8 mouse cellular contexts compared by ENCODE assay signal in genomic region chr8:128487966-128488931, GRCm38 (mm10).
DNase-seq lines count a peak whose midpoint lies in the region; ATAC-seq lines count a peak whose summit lies in the region.

No protein-coding gene starts in this region.

- no peak overlapping the region for H3K4me2 ChIP-seq in forebrain, embryonic 15.5 days (replicated peaks)
- peak overlapping the region; percentile 33 for H3K4me2 ChIP-seq in liver, embryonic 16.5 days (ENCODE audit: low read depth, low read length)

- H3K36me3 ChIP-seq in forebrain, embryonic 10.5 days (replicated peaks), result no peaks in the 10 kb centered on the region
- H3K36me3 ChIP-seq in forebrain, embryonic 15.5 days, result peaks cover 7% of the 10 kb centered on the region; the same call in 1 of the 2 replicates
- H3K36me3 ChIP-seq in liver, embryonic 16.5 days (ENCODE audit: control insufficient read depth, insufficient read depth), result no peaks in the 10 kb centered on the region
- H3K36me3 ChIP-seq in splenic B cell, adult 2 months (ENCODE audit: control insufficient read depth, insufficient read depth, low read length, poor library complexity, severe bottlenecking), result no peaks in the 10 kb centered on the region

- peaks cover 51% of the 10 kb centered on the region for H3K4me1 ChIP-seq in forebrain, embryonic 10.5 days
- H3K4me1 ChIP-seq in forebrain, embryonic 15.5 days, result peaks cover 5% of the 10 kb centered on the region; the same call in 1 of the 2 replicates
- peaks cover 7% of the 10 kb centered on the region for H3K4me1 ChIP-seq in liver, embryonic 16.5 days (ENCODE audit: control insufficient read depth, low read depth, low read length)

- no peak overlapping the region for H3K4me3 ChIP-seq in forebrain, embryonic 10.5 days
- H3K4me3 ChIP-seq in forebrain, embryonic 15.5 days, result no peak overlapping the region
- H3K4me3 ChIP-seq in liver, embryonic 16.5 days (ENCODE audit: low read depth, low read length), result peak overlapping the region; percentile 28

- DNase-seq in forebrain, embryonic 10.5 days (ENCODE audit: extremely low spot score, low spot score), result peak; percentile 33
- DNase-seq in adrenal gland, adult 8-10 months, result peak; percentile 33
- DNase-seq in splenic B cell, adult 2 months (ENCODE audit: low read depth, low spot score), result peak; percentile 25
- DNase-seq in cerebellum, adult 9-11 months, result no peak
- no peak for DNase-seq in right cerebral cortex, postnatal 4 days

- WGBS in forebrain, embryonic 10.5 days, result 13% methylated on average over 10 of the region's 10 CpGs
- WGBS in forebrain, embryonic 15.5 days, result 13% methylated on average over 10 of the region's 10 CpGs
- WGBS in liver, embryonic 16.5 days (ENCODE audit: insufficient replicate concordance), result 30% methylated on average over 10 of the region's 10 CpGs

- H3K9me3 ChIP-seq in forebrain, embryonic 10.5 days, result no peaks in the 10 kb centered on the region
- H3K9me3 ChIP-seq in forebrain, embryonic 15.5 days, result no peaks in the 10 kb centered on the region
- no peaks in the 10 kb centered on the region for H3K9me3 ChIP-seq in liver, embryonic 16.5 days (replicated peaks; ENCODE audit: control insufficient read depth, low read length)

- H3K9ac ChIP-seq in forebrain, embryonic 15.5 days (replicated peaks), result no peak overlapping the region
- H3K9ac ChIP-seq in liver, embryonic 16.5 days (ENCODE audit: low read depth, low read length), result 0 out of 2 replicates have a peak overlapping the region, but pooled peaks have one; percentile 13

- H3K27me3 ChIP-seq in forebrain, embryonic 10.5 days (ENCODE audit: poor library complexity, severe bottlenecking), result peaks cover 54% of the 10 kb centered on the region
- no peaks in the 10 kb centered on the region for H3K27me3 ChIP-seq in forebrain, embryonic 15.5 days
- no peaks in the 10 kb centered on the region for H3K27me3 ChIP-seq in liver, embryonic 16.5 days (ENCODE audit: control insufficient read depth, insufficient read depth, low read depth, low read length)
- no peaks in the 10 kb centered on the region for H3K27me3 ChIP-seq in splenic B cell, adult 2 months (ENCODE audit: control insufficient read depth, insufficient read depth, low read length, poor library complexity, severe bottlenecking)

- H3K27ac ChIP-seq in forebrain, embryonic 10.5 days, result no peak overlapping the region
- H3K27ac ChIP-seq in forebrain, embryonic 15.5 days (replicated peaks), result no peak overlapping the region
- H3K27ac ChIP-seq in liver, embryonic 16.5 days (ENCODE audit: low read length), result peak overlapping the region; percentile 68

- ATAC-seq in forebrain, embryonic 15.5 days (replicated peaks), result no peak
- ATAC-seq in inflammation-experienced regulatory T-cells, adult 6 months, result peak; percentile 18
- ATAC-seq in liver, embryonic 16.5 days (ENCODE audit: low read depth), result peak; percentile 59

Comparison
In these comparisons a context has a peak if more than half of its experiments do, and no peak if none do; other contexts are left out.
1. DNase-seq: peak in forebrain, embryonic 10.5 days (single experiment), adrenal gland, adult 8-10 months (single experiment) and splenic B cell, adult 2 months (single experiment); none in cerebellum, adult 9-11 months (single experiment) and right cerebral cortex, postnatal 4 days (single experiment).